Mouse (Mus musculus): Measurements from ENCODE around the gene Olfr1137.

Gene Olfr1137

DNA sequence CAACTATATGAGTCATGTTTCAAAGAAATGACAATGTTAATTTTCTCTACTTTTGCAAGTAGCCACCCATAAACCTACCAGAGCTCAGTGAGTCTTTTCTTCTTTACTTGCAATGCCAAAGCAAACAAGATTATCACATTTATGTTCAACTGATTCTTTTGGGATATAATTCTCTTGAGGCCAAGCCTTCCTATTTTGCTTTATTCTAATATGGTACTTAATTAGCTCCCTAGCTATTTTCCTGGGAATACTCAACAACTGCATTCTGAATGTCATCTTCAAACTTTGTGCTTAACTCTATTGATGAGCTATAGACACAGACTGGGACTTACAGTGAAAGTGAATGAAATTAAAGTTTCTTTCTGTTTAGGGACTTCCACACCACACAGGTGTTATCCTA, at the start of gene Olfr1137:
Gene Olfr1137 (minus strand): TSS at position 101 of the 400 bp plus-strand sequence.
- in situ Hi-C loops (cut with MboI; ENCODE audit: low sequenced_read_pairs) = no loop called here

DNA sequence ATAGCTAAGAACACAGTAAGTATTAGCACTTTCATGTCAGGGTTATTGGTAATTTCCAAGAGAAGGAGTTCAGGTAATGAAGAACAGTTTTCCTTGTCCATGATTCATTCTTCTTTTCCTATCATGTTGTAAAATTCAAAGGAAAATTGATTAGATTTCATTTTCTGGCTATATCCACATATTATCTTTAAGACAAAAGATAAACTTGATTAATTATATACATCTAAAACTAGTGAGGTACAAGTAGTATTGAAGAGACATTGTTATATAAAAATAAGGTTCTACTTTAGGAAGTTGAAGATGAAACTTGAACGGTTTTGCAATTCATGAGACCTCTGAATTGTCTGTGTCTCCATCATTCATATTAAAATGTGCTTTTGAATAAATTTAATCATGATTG, 40.9 kb upstream of the Olfr1137 start, which contains the start of gene Olfr1141:
Gene Olfr1141 (minus strand): TSS at position 101 of the 400 bp plus-strand sequence.
- in situ Hi-C loops (cut with MboI; ENCODE audit: low sequenced_read_pairs) = no loop called here

GRCm38 (mm10) chr2:87743452-87743851, 30.5 kb upstream of the Olfr1137 start, which contains the start of gene Olfr1140:
Gene Olfr1140 (plus strand): TSS chr2:87743752.
- in situ Hi-C loops (cut with MboI; ENCODE audit: low sequenced_read_pairs) = no loop called here

- in situ Hi-C loops (cut with MboI; ENCODE audit: low sequenced_read_pairs) = no loop called here
These were observed 26.9 kb upstream of the Olfr1137 start, which contains the start of gene Olfr1138 for GRCm38 (mm10) chr2:87739878-87740277. Gene Olfr1138 (minus strand): TSS chr2:87739978.

GRCm38 (mm10) chr2:87693847-87694246, 19.1 kb downstream of the Olfr1137 start, which contains the start of gene Olfr1136:
Gene Olfr1136 (minus strand): TSS chr2:87693947.
- in situ Hi-C loops (cut with MboI; ENCODE audit: low sequenced_read_pairs) = no loop called here

DNA sequence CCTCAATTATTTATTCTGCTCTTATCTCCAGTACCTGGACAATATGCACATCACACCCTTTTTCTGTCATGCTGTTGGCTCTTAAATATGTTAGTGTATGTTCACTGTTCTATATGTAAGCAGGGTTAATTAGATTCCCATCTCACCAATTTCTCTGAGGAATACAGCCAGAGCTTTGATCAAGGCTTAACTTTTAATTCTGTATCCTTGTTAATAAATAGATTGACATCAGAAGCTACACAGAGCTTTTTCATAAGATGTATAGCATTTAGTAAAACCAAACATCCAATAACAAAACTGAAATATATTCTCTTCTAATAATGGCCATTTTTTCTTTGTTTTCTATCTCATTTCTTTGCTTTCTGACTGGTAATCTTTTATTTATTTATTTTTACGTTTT, 39.4 kb downstream of the Olfr1137 start, which contains the start of gene Olfr1135:
Gene Olfr1135 (minus strand): TSS at position 101 of the 400 bp plus-strand sequence.
- in situ Hi-C loops (cut with MboI; ENCODE audit: low sequenced_read_pairs) = no loop called here

Data from CH12F3 (cell line).